Mouse (Mus musculus) liver, postnatal 0 days (tissue): ENCODE measurements around the gene Got1. TPM values are rescaled to one million over a fixed set of nuclear protein-coding genes. Genes with fewer than 3 reads are reported as not detected.

Experiments used
- ATAC-seq: fragments of 200-750 bp; cut with Nextera tagmentation; 2 replicates; pipeline ENCODE4 v1.8.0; 2017; ENCODE audit warnings: mild to moderate bottlenecking, moderate library complexity
- DNase-seq: peaks from one replicate; pipeline ENCODE4 v3.0.0-alpha.2; 2016
- H3K27ac ChIP-seq: fragments of 300-500 bp; sonication (generic); 2 replicates; pipeline ENCODE4 v1.5.1; 2014; ENCODE audit warnings: antibody characterized with exemption, moderate library complexity, mild to moderate bottlenecking, low read depth
- H3K27me3 ChIP-seq: fragments of 300-500 bp; sonication (generic); 2 replicates; pipeline ENCODE4 v1.6.1; 2014; ENCODE audit warnings: low read length, control low read depth, mixed read lengths; ENCODE audit not compliant: insufficient read depth
- H3K36me3 ChIP-seq: fragments of 300-500 bp; sonication (generic); replicated peaks from 2 replicates; pipeline ENCODE4 v1.6.1; 2014; ENCODE audit warnings: mild to moderate bottlenecking, control low read depth, low read length, moderate library complexity, mixed read lengths; ENCODE audit not compliant: insufficient read depth
- H3K4me1 ChIP-seq: fragments of 300-500 bp; sonication (generic); 2 replicates; pipeline ENCODE4 v1.6.1; 2014; ENCODE audit warnings: antibody characterized with exemption, mild to moderate bottlenecking, control low read depth; ENCODE audit not compliant: insufficient read depth
- H3K4me2 ChIP-seq: fragments of 300-500 bp; sonication (generic); 2 replicates; pipeline ENCODE4 v1.6.1; 2014; ENCODE audit warnings: low read depth, mild to moderate bottlenecking, low read length, moderate library complexity, mixed read lengths
- H3K4me3 ChIP-seq: fragments of 300-500 bp; sonication (generic); 2 replicates; pipeline ENCODE4 v1.5.1; 2014; ENCODE audit warnings: low read depth, low read length
- H3K9ac ChIP-seq: fragments of 300-500 bp; sonication (generic); replicated peaks from 2 replicates; pipeline ENCODE4 v1.6.1; 2014; ENCODE audit warnings: mild to moderate bottlenecking, moderate library complexity
- H3K9me3 ChIP-seq: fragments of 300-500 bp; sonication (generic); 2 replicates; pipeline ENCODE4 v1.6.1; 2016; ENCODE audit warnings: mild to moderate bottlenecking, control low read depth, low read length, mixed read lengths
- CTCF ChIP-seq: sonication (generic); IDR thresholded peaks from 2 replicates; pipeline ENCODE4 v1.5.1; 2016; ENCODE audit warnings: antibody characterized with exemption, low read depth
- EP300 ChIP-seq: IDR thresholded peaks from 2 replicates; pipeline ENCODE4 v1.6.1; 2016; ENCODE audit warnings: antibody characterized with exemption, low read depth, mild to moderate bottlenecking
- WGBS: fragments of 180-500 bp; shearing (Covaris S2); extraction: QIAGEN DNeasy Blood & Tissue Kit; methylation state at CpG from one replicate; pipeline ENCODE4 v1.1.7; 2014; ENCODE audit not compliant: insufficient replicate concordance; 5-methylcytosine and 5-hydroxymethylcytosine counted together
- polyA plus RNA-seq: library from polyadenylated mRNA; unstranded; fragments of >200 nt; fragmentation: Nextera tagmentation; extraction: Ambion mirVana; gene quantifications from 2 replicates; pipeline ENCODE4 v1.2.1, GENCODE M21; 2015

Gene Got1
- polyA plus RNA-seq, 1 experiment from 2014 or later: 127 TPM

- ATAC-seq (no peak), DNase-seq (no peak)
- Histone ChIP-seq H3K27me3 (no peaks in the 10 kb centered on the region), H3K27ac (no peak overlapping the region), H3K4me3 (no peak overlapping the region), H3K36me3 (no peaks in the 10 kb centered on the region), H3K9me3 (no peaks in the 10 kb centered on the region), H3K4me1 (no peaks in the 10 kb centered on the region), H3K9ac (no peak overlapping the region), H3K4me2 (no peak overlapping the region)
- 78% methylated on average over 5 of the region's 5 CpGs for WGBS
- TF ChIP-seq CTCF: no peak
- no peak for TF ChIP-seq EP300
Measured at GRCm38 (mm10) chr19:43452176-43452575, 72.2 kb downstream of the Got1 start.

GRCm38 (mm10) chr19:43451563-43451962, 72.8 kb downstream of the Got1 start:
- ATAC-seq (no peak), DNase-seq (no peak)
- no peaks in the 10 kb centered on the region for H3K9me3 ChIP-seq
- TF ChIP-seq CTCF (no peak), EP300 (no peak)
- no peak overlapping the region for H3K27ac ChIP-seq
- no peak overlapping the region for H3K4me3 ChIP-seq
- no peaks in the 10 kb centered on the region for H3K27me3 ChIP-seq
- no peak overlapping the region for H3K4me2 ChIP-seq
- 84% methylated on average over 10 of the region's 10 CpGs for WGBS
- no peaks in the 10 kb centered on the region for H3K36me3 ChIP-seq
- no peaks in the 10 kb centered on the region for H3K4me1 ChIP-seq
- no peak overlapping the region for H3K9ac ChIP-seq

Other genes starting within 250 kb of the Got1 start
- gene Hpse2, start 136.2 kb downstream of the Got1 start, polyA plus RNA-seq: 0.12 TPM in 1 of 2 replicates, not detected in the other
- gene Cnnm1, start 84.2 kb downstream of the Got1 start, polyA plus RNA-seq: 0.21 and 0.22 TPM in 2 replicates
- gene Nkx2-3, start 87.7 kb upstream of the Got1 start, polyA plus RNA-seq: 0.05 and 0.13 TPM in 2 replicates
- 4.8 and 6.3 TPM in 2 replicates for gene Slc25a28, start 150.3 kb upstream of the Got1 start, polyA plus RNA-seq
- gene Entpd7, start 165.1 kb upstream of the Got1 start, polyA plus RNA-seq: 1.9 TPM in 2 replicates
- 17.1 and 17.6 TPM in 2 replicates for gene Cutc, start 228.4 kb upstream of the Got1 start, polyA plus RNA-seq
- 3.4 and 3.5 TPM in 2 replicates for gene Cox15, start 228.4 kb upstream of the Got1 start, polyA plus RNA-seq